Mouse (Mus musculus) left cerebral cortex, postnatal 4 days (tissue): ENCODE results near the gene Itpk1. TPM values are rescaled to one million over a fixed set of nuclear protein-coding genes. Genes with fewer than 3 reads are reported as not detected.

Experiments used
- microRNA-seq: library from miRNA; unstranded; fragments of <30 nt; microRNA quantifications from one replicate; pipeline ENCODE4 v1.2.0, GENCODE M21; 2022
- total RNA-seq, 2 experiments: library from RNA; stranded (reverse); gene quantifications; 2 replicates each; pipeline ENCODE4 v1.2.3; 2021

Itpk1 gene
- total RNA-seq, 2 experiments from 2014 or later = 80.2 to 88.1 TPM

Small RNA genes within 50 kb of the gene (microRNA-seq; reads per million reads assigned to microRNA genes)
- not detected for gene Mir1936

Other genes with a start within 250 kb of the Itpk1 start
- gene Golga5, start 235.8 kb downstream of the Itpk1 start, total RNA-seq = 10 to 100 TPM; 22.9 to 23.0 TPM
- 100 to 1,000 TPM; 105 to 113 TPM for gene Chga, start 150.0 kb downstream of the Itpk1 start, total RNA-seq
- 10 to 100 TPM; 28.3 to 30.3 TPM for gene Moap1, start 38.7 kb upstream of the Itpk1 start, total RNA-seq
- 1 to 10 TPM; 5.3 to 6.0 TPM for gene Tmem251, start 38.8 kb upstream of the Itpk1 start, total RNA-seq
- not detected for gene Gm28051, start 52.8 kb upstream of the Itpk1 start, total RNA-seq
- gene Gon7, start 52.9 kb upstream of the Itpk1 start, total RNA-seq = 10 to 100 TPM; 20.4 to 21.5 TPM
- 10 to 100 TPM; 30.9 to 31.3 TPM for gene Ubr7, start 53.0 kb upstream of the Itpk1 start, total RNA-seq
- gene Gm20604, start 53.7 kb upstream of the Itpk1 start, total RNA-seq = 10 to 100 TPM; 17.0 to 17.4 TPM
- 10 to 100 TPM; 30.7 to 32.7 TPM for gene Btbd7, start 173.5 kb upstream of the Itpk1 start, total RNA-seq
- not detected for gene Cox8c, start 194.4 kb upstream of the Itpk1 start, total RNA-seq
- 10 to 100 TPM; 43.4 to 44.6 TPM for gene Unc79, start 243.9 kb upstream of the Itpk1 start, total RNA-seq